Mouse (Mus musculus): ENCODE results near the gene Galt. TPM values are rescaled to one million over a fixed set of nuclear protein-coding genes. Genes with fewer than 3 reads are reported as not detected.
A peak's percentile ranks its signal among the peaks of the same experiment; 100 is the strongest.

Galt gene
- polyA plus RNA-seq, 1 experiment from 2014 or later: 26.9 TPM

DNA sequence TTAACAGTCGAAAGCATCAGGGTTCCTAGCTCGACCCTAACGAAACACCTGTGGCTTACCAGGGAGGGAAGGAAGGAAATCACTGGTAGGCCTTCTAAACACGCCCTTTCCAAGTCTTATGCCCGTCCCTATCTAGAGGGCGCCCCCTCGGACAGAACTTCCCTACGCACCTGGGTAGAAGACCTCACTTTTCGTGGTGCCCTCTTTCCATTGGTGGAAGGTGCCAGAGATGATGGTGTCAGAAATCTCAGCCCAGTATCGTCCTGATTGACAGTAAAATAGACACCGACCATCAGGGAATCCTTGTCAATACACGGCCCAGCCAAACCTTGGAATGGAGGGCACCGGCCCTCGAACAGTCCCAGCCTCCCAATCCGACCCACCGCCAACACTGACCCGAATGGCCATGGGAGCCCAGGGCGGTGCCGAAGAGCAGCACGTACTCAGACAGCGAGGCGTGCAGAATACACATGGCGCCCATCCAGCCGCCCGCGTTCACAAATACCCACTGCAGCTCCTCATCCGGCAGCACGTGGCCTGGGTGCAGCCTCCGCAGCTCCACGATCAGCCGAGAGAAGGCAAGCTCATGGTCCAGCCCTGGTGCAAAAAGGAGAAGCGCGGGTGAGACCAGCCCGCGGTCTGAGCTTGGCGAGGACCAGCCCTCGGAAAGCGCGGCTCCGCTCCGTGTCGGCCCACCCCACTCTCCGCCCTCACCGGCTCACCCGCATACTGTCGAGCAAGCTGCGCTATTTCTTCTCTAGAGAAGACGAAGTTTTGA lies 14.5 kb upstream of the Galt start:
- peak; percentile 25; the same call in 1 of the 2 replicates for TF ChIP-seq CTCF (IDR thresholded peaks at IDR 0.05; ENCODE audit: low read depth)
- ATAC-seq (ENCODE audit: insufficient read depth) (peak; percentile 83), DNase-seq (peak; percentile 31)
- WGBS: 1% methylated on average over 48 of the region's 48 CpGs
- Histone ChIP-seq H3K36me3 (ENCODE audit: insufficient read depth) (peaks cover 15% of the 10 kb centered on the region), H3K4me2 (peak overlapping the region; percentile 85), H3K4me1 (ENCODE audit: insufficient read depth) (no peaks in the 10 kb centered on the region), H3K9ac (peak overlapping the region; percentile 73), H3K27me3 (ENCODE audit: insufficient read depth, low read length) (no peaks in the 10 kb centered on the region), H3K4me3 (ENCODE audit: low read depth, low read length) (peak overlapping the region; percentile 76), H3K27ac (ENCODE audit: low read depth) (peak overlapping the region; percentile 84), H3K9me3 (ENCODE audit: low read depth, low read length) (no peaks in the 10 kb centered on the region)

DNA sequence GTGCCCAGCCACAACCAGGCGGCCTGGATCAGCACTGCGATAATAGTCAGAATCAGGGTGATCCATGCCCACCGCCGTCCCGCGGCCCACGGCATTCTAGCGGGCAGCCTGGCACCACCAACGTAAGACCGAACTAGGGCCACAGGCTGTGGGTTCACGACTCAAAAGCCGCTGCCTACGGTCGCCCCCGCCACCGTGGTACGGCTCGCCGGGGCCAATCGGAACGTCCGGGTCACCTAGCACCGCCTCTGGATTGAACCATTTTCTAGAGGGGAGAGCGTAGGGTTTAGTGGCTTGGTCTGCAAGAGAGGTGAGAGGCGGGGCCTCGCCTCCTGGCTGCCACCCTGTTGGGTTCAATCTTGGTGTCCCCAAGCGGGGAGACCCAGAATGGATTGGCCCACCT lies 13.9 kb upstream of the Galt start:
- H3K27ac ChIP-seq (ENCODE audit: low read depth): peak overlapping the region; percentile 84
- peak overlapping the region; percentile 85 for H3K4me2 ChIP-seq
- H3K9ac ChIP-seq: peak overlapping the region; percentile 73
- ATAC-seq (ENCODE audit: insufficient read depth) (peak; percentile 96), DNase-seq (peak; percentile 98)
- TF ChIP-seq CTCF (IDR thresholded peaks at IDR 0.05; ENCODE audit: low read depth): peak; percentile 34
- peak overlapping the region; percentile 76 for H3K4me3 ChIP-seq (ENCODE audit: low read depth, low read length)
- H3K9me3 ChIP-seq (ENCODE audit: low read depth, low read length): 0 out of 2 replicates have a peak, but pooled peaks cover under 1% of the 10 kb centered on the region
- under 1% methylated on average over 27 of the region's 27 CpGs for WGBS
- no peaks in the 10 kb centered on the region for H3K4me1 ChIP-seq (ENCODE audit: insufficient read depth)
- peaks cover 15% of the 10 kb centered on the region for H3K36me3 ChIP-seq (ENCODE audit: insufficient read depth)
- H3K27me3 ChIP-seq (ENCODE audit: insufficient read depth, low read length): no peaks in the 10 kb centered on the region

DNA sequence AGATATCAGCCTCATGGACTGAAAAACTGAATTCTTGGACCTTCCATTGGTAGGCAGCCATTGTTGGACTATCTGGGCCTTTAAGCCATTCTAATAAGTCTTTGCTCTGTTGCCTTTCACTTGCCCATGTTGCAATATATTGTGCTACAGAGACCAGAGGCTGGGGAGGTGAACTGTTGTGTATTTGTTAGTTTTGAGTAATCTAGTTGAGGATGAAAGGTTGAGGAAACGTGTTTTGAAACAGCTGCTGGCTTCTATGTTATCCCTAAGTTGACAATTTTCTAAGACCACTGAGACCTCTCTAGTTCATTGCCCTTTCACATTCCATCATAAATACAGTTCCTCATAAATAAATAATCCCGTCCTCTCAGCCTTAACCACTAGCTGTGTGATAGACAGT lies 10.9 kb upstream of the Galt start:
- WGBS: 52% methylated on average over 2 of the region's 2 CpGs
- H3K9ac ChIP-seq: no peak overlapping the region
- H3K4me3 ChIP-seq (ENCODE audit: low read depth, low read length): no peak overlapping the region
- no peaks in the 10 kb centered on the region for H3K4me1 ChIP-seq (ENCODE audit: insufficient read depth)
- no peaks in the 10 kb centered on the region for H3K27me3 ChIP-seq (ENCODE audit: insufficient read depth, low read length)
- H3K4me2 ChIP-seq: no peak overlapping the region
- no peak overlapping the region for H3K27ac ChIP-seq (ENCODE audit: low read depth)
- peaks cover 2% of the 10 kb centered on the region; the same call in 1 of the 2 replicates for H3K36me3 ChIP-seq (ENCODE audit: insufficient read depth)
- 0 out of 2 replicates have a peak, but pooled peaks cover 3% of the 10 kb centered on the region for H3K9me3 ChIP-seq (ENCODE audit: low read depth, low read length)
- DNase-seq: no peak
- ATAC-seq (ENCODE audit: insufficient read depth): no peak
- TF ChIP-seq CTCF (IDR thresholded peaks at IDR 0.05; ENCODE audit: low read depth): no peak

DNA sequence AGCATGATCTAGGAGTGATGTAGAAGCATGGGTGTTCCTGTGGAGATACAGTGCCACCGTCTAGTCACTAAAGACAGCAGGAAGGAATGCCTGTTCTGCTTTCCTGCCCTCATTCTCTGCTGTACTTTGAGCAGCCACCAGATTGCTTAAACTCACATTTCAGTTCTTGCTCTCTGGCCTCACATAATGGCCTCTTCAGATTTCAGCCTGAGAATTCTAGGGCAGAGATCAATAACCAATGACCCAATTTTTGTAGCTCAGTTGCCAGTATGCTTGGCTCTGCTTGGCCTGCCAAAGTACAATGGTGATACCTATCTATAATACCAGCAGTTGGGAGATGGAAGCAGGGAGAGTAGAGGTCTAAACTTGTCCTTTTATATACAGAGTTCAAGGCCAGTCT lies 10.0 kb upstream of the Galt start:
- H3K4me3 ChIP-seq (ENCODE audit: low read depth, low read length): no peak overlapping the region
- H3K27ac ChIP-seq (ENCODE audit: low read depth): no peak overlapping the region
- H3K9me3 ChIP-seq (ENCODE audit: low read depth, low read length): 0 out of 2 replicates have a peak, but pooled peaks cover 3% of the 10 kb centered on the region
- ATAC-seq (ENCODE audit: insufficient read depth) (no peak), DNase-seq (no peak)
- no peaks in the 10 kb centered on the region for H3K4me1 ChIP-seq (ENCODE audit: insufficient read depth)
- H3K9ac ChIP-seq: no peak overlapping the region
- H3K36me3 ChIP-seq (ENCODE audit: insufficient read depth): no peaks in the 10 kb centered on the region
- WGBS: 78% methylated on average over 1 of the region's 1 CpGs
- H3K27me3 ChIP-seq (ENCODE audit: insufficient read depth, low read length): no peaks in the 10 kb centered on the region
- TF ChIP-seq CTCF (IDR thresholded peaks at IDR 0.05; ENCODE audit: low read depth): no peak
- H3K4me2 ChIP-seq: no peak overlapping the region

DNA sequence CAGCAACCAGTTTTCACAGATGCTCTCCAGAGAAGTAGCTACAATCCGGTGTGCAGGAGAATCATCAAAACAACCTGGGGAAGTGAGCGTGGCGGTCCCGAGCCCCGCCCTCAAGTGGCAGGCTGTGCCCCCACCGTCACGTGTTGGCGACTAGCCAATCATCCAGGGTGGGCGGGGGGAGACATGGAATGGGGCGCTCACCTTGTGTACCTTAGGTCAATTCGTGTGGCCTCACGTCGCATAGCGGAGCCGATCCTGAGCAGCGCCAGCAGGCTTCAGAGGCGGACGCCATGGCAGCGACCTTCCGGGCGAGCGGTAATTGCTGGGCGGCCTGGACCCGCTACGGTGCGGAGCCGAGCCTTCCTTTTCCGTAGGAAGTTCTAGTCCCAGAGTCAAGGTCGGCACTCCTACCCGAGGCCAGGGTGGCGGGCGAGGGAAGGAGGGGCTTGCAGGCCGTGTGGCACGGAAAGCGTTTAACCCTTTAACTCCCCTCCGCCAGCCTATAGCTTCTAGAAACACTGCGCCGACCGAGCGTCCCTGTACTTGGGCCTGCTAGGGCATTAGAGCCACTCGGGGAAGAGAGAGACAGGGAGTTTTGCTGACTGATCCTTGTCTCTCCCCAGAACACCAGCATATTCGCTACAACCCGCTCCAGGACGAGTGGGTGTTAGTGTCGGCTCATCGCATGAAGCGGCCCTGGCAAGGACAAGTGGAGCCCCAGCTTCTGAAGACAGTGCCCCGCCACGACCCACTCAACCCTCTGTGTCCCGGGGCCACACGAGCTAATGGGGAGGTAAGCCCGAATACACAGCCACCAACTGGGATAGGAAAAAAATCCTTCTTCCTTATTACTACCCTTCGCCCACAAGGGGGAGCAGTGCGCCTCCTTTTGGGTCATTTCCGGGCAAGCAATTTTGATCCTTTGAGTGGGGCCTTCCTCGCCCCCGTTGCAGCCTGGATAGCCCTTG lies 594 bp downstream of the Galt start, which contains the start of gene Sigmar1:
Sigmar1 (minus strand) TSS at position 820 of the 968 bp plus-strand sequence.
- ATAC-seq (ENCODE audit: insufficient read depth): peak; percentile 52
- Histone ChIP-seq H3K4me3 (ENCODE audit: low read depth, low read length) (peak within 1 kb of the TSS; percentile 70), H3K36me3 (ENCODE audit: insufficient read depth) (peaks cover 9% of the 10 kb centered on the region; the same call in 1 of the 2 replicates), H3K4me2 (peak within 1 kb of the TSS; percentile 97), H3K4me1 (ENCODE audit: insufficient read depth) (peaks cover 7% of the 10 kb centered on the region; the same call in 1 of the 2 replicates), H3K9me3 (ENCODE audit: low read depth, low read length) (no peaks in the 10 kb centered on the region), H3K27ac (ENCODE audit: low read depth) (peak within 1 kb of the TSS; percentile 90), H3K27me3 (ENCODE audit: insufficient read depth, low read length) (no peaks in the 10 kb centered on the region), H3K9ac (peak within 1 kb of the TSS; percentile 73)
- DNase-seq: peak; percentile 94
- WGBS: under 1% methylated on average over 57 of the region's 57 CpGs
- peak; percentile 91 for TF ChIP-seq CTCF (IDR thresholded peaks at IDR 0.05; ENCODE audit: low read depth)

DNA sequence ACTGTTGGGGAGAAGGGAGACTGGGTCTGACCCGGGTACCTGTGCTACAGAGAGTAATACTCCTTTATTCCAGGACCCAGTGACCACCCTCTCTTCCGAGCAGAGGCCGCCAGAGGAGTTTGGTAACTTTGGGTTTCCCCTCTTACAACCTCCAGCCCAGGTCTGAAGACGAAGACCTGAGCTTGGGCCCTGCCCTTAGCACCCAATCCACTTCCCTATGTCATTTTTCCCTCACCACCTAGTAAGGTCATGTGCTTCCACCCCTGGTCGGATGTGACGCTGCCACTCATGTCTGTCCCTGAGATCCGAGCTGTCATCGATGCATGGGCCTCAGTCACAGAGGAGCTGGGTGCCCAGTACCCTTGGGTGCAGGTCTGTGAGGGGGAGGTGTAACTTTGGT lies 1.4 kb downstream of the Galt start:
- H3K4me2 ChIP-seq: peak overlapping the region; percentile 97

More for the DNA sequence above, 1.4 kb downstream of the Galt start:
- DNase-seq: no peak
- Histone ChIP-seq H3K27ac (ENCODE audit: low read depth) (no peak overlapping the region), H3K4me3 (ENCODE audit: low read depth, low read length) (peak overlapping the region; percentile 70), H3K36me3 (ENCODE audit: insufficient read depth) (peaks cover 9% of the 10 kb centered on the region; the same call in 1 of the 2 replicates), H3K27me3 (ENCODE audit: insufficient read depth, low read length) (no peaks in the 10 kb centered on the region), H3K9me3 (ENCODE audit: low read depth, low read length) (no peaks in the 10 kb centered on the region), H3K9ac (peak overlapping the region; percentile 73; the same call in 1 of the 2 replicates), H3K4me1 (ENCODE audit: insufficient read depth) (peaks cover 12% of the 10 kb centered on the region; the same call in 1 of the 2 replicates)
- no peak for TF ChIP-seq CTCF (IDR thresholded peaks at IDR 0.05; ENCODE audit: low read depth)
- WGBS: 76% methylated on average over 8 of the region's 8 CpGs
- ATAC-seq (ENCODE audit: insufficient read depth): no peak
